9 mouse cellular contexts compared by ENCODE assay signal in genomic region chr10:70717464-70717863, GRCm38 (mm10).
A peak's percentile ranks its signal among the peaks of the same experiment; 100 is the strongest.
DNase-seq lines count a peak whose midpoint lies in the region; ATAC-seq lines count a peak whose summit lies in the region.
"Had no signal": no experiment of that assay in that cellular context is flagged by ENCODE, and none has a peak within 500 bp of the region (broad histone marks: within the 10 kb centered on the region; RNA-seq: fewer than 3 reads in every experiment).

No protein-coding gene starts in this region.

- no peaks in the 10 kb centered on the region for H3K9me3 ChIP-seq in embryonic facial prominence, embryonic 15.5 days (replicated peaks)
- H3K9me3 ChIP-seq in hindbrain, embryonic 14.5 days (ENCODE audit: control insufficient read depth, low read length), result no peaks in the 10 kb centered on the region

- H3K9ac ChIP-seq in embryonic facial prominence, embryonic 15.5 days, result no peak overlapping the region
- no peak overlapping the region for H3K9ac ChIP-seq in hindbrain, embryonic 14.5 days

- no peak overlapping the region for H3K4me3 ChIP-seq in embryonic facial prominence, embryonic 15.5 days (replicated peaks)
- no peak overlapping the region for H3K4me3 ChIP-seq in hindbrain, embryonic 14.5 days (replicated peaks; ENCODE audit: low read length)

- peak; percentile 10 for DNase-seq in gastrocnemius, adult 18-20 months (ENCODE audit: low spot score)
- no peak for DNase-seq in gastrocnemius, adult 8-10 months (ENCODE audit: low spot score in 2 of 2)
- peak; percentile 27 for DNase-seq in NIH3T3 (ENCODE audit: low read depth)
- DNase-seq in hindbrain, embryonic 14.5 days (ENCODE audit: low spot score), result no peak
- DNase-seq in thymus, adult 18-20 months, result no peak
- DNase-seq in ovary, postnatal 10 days (ENCODE audit: low spot score), result no peak
- no peak for DNase-seq in frontal cortex, postnatal 14 days (ENCODE audit: low spot score in 2 of 2)
- DNase-seq: liver had no signal

- H3K4me2 ChIP-seq in embryonic facial prominence, embryonic 15.5 days (replicated peaks), result no peak overlapping the region
- peak overlapping the region; percentile 21 for H3K4me2 ChIP-seq in hindbrain, embryonic 14.5 days (replicated peaks)

- H3K27ac ChIP-seq in embryonic facial prominence, embryonic 15.5 days (replicated peaks), result peak overlapping the region; percentile 72
- H3K27ac ChIP-seq in hindbrain, embryonic 14.5 days, result peak overlapping the region; percentile 59; the same call in 1 of the 2 replicates

- H3K36me3 ChIP-seq in embryonic facial prominence, embryonic 15.5 days, result no peaks in the 10 kb centered on the region
- H3K36me3 ChIP-seq in hindbrain, embryonic 14.5 days (replicated peaks; ENCODE audit: control insufficient read depth, insufficient read depth), result no peaks in the 10 kb centered on the region

- no peak for ATAC-seq in embryonic facial prominence, embryonic 15.5 days (ENCODE audit: insufficient number of reproducible peaks, low FRiP score, low TSS enrichment, low read depth)
- ATAC-seq in hindbrain, embryonic 14.5 days (ENCODE audit: low FRiP score), result no peak

- H3K4me1 ChIP-seq in embryonic facial prominence, embryonic 15.5 days, result peaks cover 6% of the 10 kb centered on the region
- H3K4me1 ChIP-seq in hindbrain, embryonic 14.5 days (replicated peaks; ENCODE audit: control insufficient read depth, insufficient read depth, low read length), result no peaks in the 10 kb centered on the region

- 7% methylated on average over 5 of the region's 8 CpGs for WGBS in embryonic facial prominence, embryonic 15.5 days
- 4% methylated on average over 3 of the region's 8 CpGs for WGBS in hindbrain, embryonic 14.5 days

- no peaks in the 10 kb centered on the region for H3K27me3 ChIP-seq in embryonic facial prominence, embryonic 15.5 days
- H3K27me3 ChIP-seq in hindbrain, embryonic 14.5 days (ENCODE audit: control insufficient read depth, insufficient read depth, low read length), result no peaks in the 10 kb centered on the region

Comparison
In these comparisons a context has a peak if more than half of its experiments do, and no peak if none do; other contexts are left out.
1. DNase-seq: peak in gastrocnemius, adult 18-20 months (single experiment) and NIH3T3 (single experiment); none in gastrocnemius, adult 8-10 months (0 of 2), hindbrain, embryonic 14.5 days (single experiment), thymus, adult 18-20 months (0 of 2), ovary, postnatal 10 days (single experiment) and frontal cortex, postnatal 14 days (0 of 2).